Mouse (Mus musculus): ENCODE data around the gene Il9r. TPM values are rescaled to one million over a fixed set of nuclear protein-coding genes. Genes with fewer than 3 reads are reported as not detected.

The Il9r gene
- total RNA-seq, 2 experiments from 2014 or later: not detected

GRCm38 (mm10) chr11:32166683-32167082 is 33.4 kb downstream of the Il9r start:
- no peak for DNase-seq
- intact Hi-C loops (cut with DNase I): loop anchor here (10.0 kb wide), 1 partner anchor 492 kb away; the partner anchor contains the start of gene Bod1

GRCm38 (mm10) chr11:32161922-32162804 is 37.9 kb downstream of the Il9r start:
- intact Hi-C loops (cut with DNase I): loop anchor here (2.0 to 10.0 kb wide), 2 partner anchors 161 to 487 kb away; partner anchors contain the start of genes Bod1 and Nsg2

GRCm38 (mm10) chr11:32161500-32161899 is 38.6 kb downstream of the Il9r start:
- intact Hi-C loops (cut with DNase I): loop anchor here (10.0 kb wide), 1 partner anchor 487 kb away; the partner anchor contains the start of gene Bod1

More at GRCm38 (mm10) chr11:32161922-32162804, 37.9 kb downstream of the Il9r start:
- peak; percentile 45 to 49 for DNase-seq

GRCm38 (mm10) chr11:32160341-32160740 is 39.7 kb downstream of the Il9r start:
- intact Hi-C loops (cut with DNase I): loop anchor here (10.0 kb wide), 1 partner anchor 486 kb away; the partner anchor contains the start of gene Bod1
- DNase-seq: no peak

More at GRCm38 (mm10) chr11:32161500-32161899, 38.6 kb downstream of the Il9r start:
- DNase-seq: no peak

- intact Hi-C loops (cut with DNase I): no loop called here
- no peak for DNase-seq
Measured at GRCm38 (mm10) chr11:32159176-32159575, 40.9 kb downstream of the Il9r start.

GRCm38 (mm10) chr11:32157791-32158594 is 42.1 kb downstream of the Il9r start:
- no peak for DNase-seq
- intact Hi-C loops (cut with DNase I): no loop called here

- intact Hi-C loops (cut with DNase I): no loop called here
- no peak for DNase-seq
Measured at GRCm38 (mm10) chr11:32156854-32157630, 43.0 kb downstream of the Il9r start.

- intact Hi-C loops (cut with DNase I): no loop called here
- DNase-seq: no peak
Measured at GRCm38 (mm10) chr11:32153216-32153615, 46.9 kb downstream of the Il9r start.

- no peak for DNase-seq
- intact Hi-C loops (cut with DNase I): no loop called here
Measured at GRCm38 (mm10) chr11:32152814-32153213, 47.3 kb downstream of the Il9r start.

- intact Hi-C loops (cut with DNase I): no loop called here
- DNase-seq: no peak
Measured at GRCm38 (mm10) chr11:32151243-32151642, 48.8 kb downstream of the Il9r start.

GRCm38 (mm10) chr11:32149605-32150004 is 50.5 kb downstream of the Il9r start:
- intact Hi-C loops (cut with DNase I): no loop called here
- no peak for DNase-seq

GRCm38 (mm10) chr11:32142771-32143170 is 57.3 kb downstream of the Il9r start:
- intact Hi-C loops (cut with DNase I): no loop called here
- DNase-seq: no peak

- no peak for DNase-seq
- intact Hi-C loops (cut with DNase I): no loop called here
Measured at GRCm38 (mm10) chr11:32141627-32142586, 58.2 kb downstream of the Il9r start.

- intact Hi-C loops (cut with DNase I): no loop called here
Measured at GRCm38 (mm10) chr11:32141034-32141433, 59.0 kb downstream of the Il9r start.

GRCm38 (mm10) chr11:32139528-32139961 is 60.5 kb downstream of the Il9r start:
- no peak for DNase-seq
- intact Hi-C loops (cut with DNase I): no loop called here

More at GRCm38 (mm10) chr11:32141034-32141433, 59.0 kb downstream of the Il9r start:
- DNase-seq: peak; percentile 24 to 38

- intact Hi-C loops (cut with DNase I): no loop called here
- no peak for DNase-seq
Measured at GRCm38 (mm10) chr11:32138614-32138964, 61.5 kb downstream of the Il9r start.

GRCm38 (mm10) chr11:32137719-32138613 is 62.1 kb downstream of the Il9r start:
- intact Hi-C loops (cut with DNase I): no loop called here
- no peak for DNase-seq
